Mouse (Mus musculus): ENCODE results near the gene Dscam.

The Dscam gene

GRCm38 (mm10) chr16:97170513-97171081 is at the start of gene Dscam:
TSS of gene Dscam (minus strand) at chr16:97170752.
- in situ Hi-C loops (cut with MboI): no loop called here

GRCm38 (mm10) chr16:97219381-97219780 is 48.8 kb upstream of the Dscam start:
- in situ Hi-C loops (cut with MboI): no loop called here

GRCm38 (mm10) chr16:97209997-97210396 is 39.4 kb upstream of the Dscam start:
- in situ Hi-C loops (cut with MboI): no loop called here

GRCm38 (mm10) chr16:97208276-97208675 is 37.7 kb upstream of the Dscam start:
- in situ Hi-C loops (cut with MboI): no loop called here

- in situ Hi-C loops (cut with MboI): no loop called here
Observed at GRCm38 (mm10) chr16:97204090-97204489, 33.5 kb upstream of the Dscam start.

GRCm38 (mm10) chr16:97203554-97203953 is 33.0 kb upstream of the Dscam start:
- in situ Hi-C loops (cut with MboI): no loop called here

GRCm38 (mm10) chr16:97194630-97195029 is 24.1 kb upstream of the Dscam start:
- in situ Hi-C loops (cut with MboI): no loop called here

- in situ Hi-C loops (cut with MboI): no loop called here
Observed at GRCm38 (mm10) chr16:97194179-97194578, 23.6 kb upstream of the Dscam start.

- in situ Hi-C loops (cut with MboI): no loop called here
Observed at GRCm38 (mm10) chr16:97192296-97192695, 21.7 kb upstream of the Dscam start.

- in situ Hi-C loops (cut with MboI): no loop called here
Observed at GRCm38 (mm10) chr16:97190604-97191003, 20.1 kb upstream of the Dscam start.

- in situ Hi-C loops (cut with MboI): no loop called here
Observed at GRCm38 (mm10) chr16:97171500-97171899, 948 bp upstream of the Dscam start.

GRCm38 (mm10) chr16:97169901-97170512 is 545 bp downstream of the Dscam start:
- in situ Hi-C loops (cut with MboI): no loop called here

- in situ Hi-C loops (cut with MboI): no loop called here
Observed at GRCm38 (mm10) chr16:97168614-97169013, 1.9 kb downstream of the Dscam start.

GRCm38 (mm10) chr16:97168030-97168429 is 2.5 kb downstream of the Dscam start:
- in situ Hi-C loops (cut with MboI): no loop called here

GRCm38 (mm10) chr16:97166166-97166565 is 4.4 kb downstream of the Dscam start:
- in situ Hi-C loops (cut with MboI): no loop called here

GRCm38 (mm10) chr16:97165444-97166121 is 5.0 kb downstream of the Dscam start:
- in situ Hi-C loops (cut with MboI): no loop called here

- in situ Hi-C loops (cut with MboI): no loop called here
Observed at GRCm38 (mm10) chr16:97158279-97158678, 12.3 kb downstream of the Dscam start.

- in situ Hi-C loops (cut with MboI): no loop called here
Observed at GRCm38 (mm10) chr16:97144544-97145194, 25.9 kb downstream of the Dscam start.

- in situ Hi-C loops (cut with MboI): no loop called here
Observed at GRCm38 (mm10) chr16:97141943-97142342, 28.6 kb downstream of the Dscam start.

- in situ Hi-C loops (cut with MboI): no loop called here
Observed at GRCm38 (mm10) chr16:97135003-97135827, 35.3 kb downstream of the Dscam start.

- in situ Hi-C loops (cut with MboI): no loop called here
Observed at GRCm38 (mm10) chr16:97127296-97127695, 43.3 kb downstream of the Dscam start.

- in situ Hi-C loops (cut with MboI): no loop called here
Observed at GRCm38 (mm10) chr16:97110028-97110427, 60.5 kb downstream of the Dscam start.
